Mouse (Mus musculus): ENCODE measurements at regions not wholly inside any gene's neighbourhood (a gene's known extent, or its start where the extent isn't known, plus 50 kb on each side); places are given as distances from the start of the nearest gene placed in this dataset.

GRCm38 (mm10) chr10:46826012-46826411 lies 1248.4 kb downstream of the Hace1 start:
- DNase-seq (ENCODE audit: low spot score in 2 of 2) = no peak

- peak in 1 of 2 experiments; percentile 6 for DNase-seq (ENCODE audit: low spot score in 2 of 2)
Observed at GRCm38 (mm10) chr10:46826639-46827038, 1249.0 kb downstream of the Hace1 start.

GRCm38 (mm10) chr10:46827109-46827812 lies 1249.6 kb downstream of the Hace1 start:
- DNase-seq (ENCODE audit: low spot score in 2 of 2) = no peak

- no peak for DNase-seq (ENCODE audit: low spot score in 2 of 2)
Observed at GRCm38 (mm10) chr10:46828164-46828563, 1250.5 kb downstream of the Hace1 start.

GRCm38 (mm10) chr10:46845578-46846314 lies 1268.1 kb downstream of the Hace1 start:
- DNase-seq (ENCODE audit: low spot score in 2 of 2) = no peak

Data from frontal cortex, postnatal 10 days (tissue).